Mouse (Mus musculus) hindbrain, postnatal 0 days (tissue): Measurements from ENCODE around the gene Arhgef10l. TPM values are rescaled to one million over a fixed set of nuclear protein-coding genes. Genes with fewer than 3 reads are reported as not detected.
A peak's percentile ranks its signal among the peaks of the same experiment; 100 is the strongest.

ENCODE experiments used
- ATAC-seq: fragments of 200-750 bp; cut with Nextera tagmentation; 2 replicates; pipeline ENCODE4 v1.8.0; 2017; ENCODE audit warnings: mild to moderate bottlenecking, moderate TSS enrichment, moderate library complexity
- DNase-seq: peaks from one replicate; pipeline ENCODE4 v3.0.0-alpha.2; 2015; ENCODE audit warnings: low spot score
- H3K27ac ChIP-seq: fragments of 300-500 bp; sonication (generic); 2 replicates; pipeline ENCODE4 v1.5.1; 2014; ENCODE audit warnings: mild to moderate bottlenecking
- H3K27me3 ChIP-seq: fragments of 300-500 bp; sonication (generic); 2 replicates; pipeline ENCODE4 v1.6.1; 2014; ENCODE audit warnings: low read length, mixed read lengths; ENCODE audit not compliant: insufficient read depth
- H3K36me3 ChIP-seq: fragments of 300-500 bp; sonication (generic); 2 replicates; pipeline ENCODE4 v1.6.1; 2014; ENCODE audit warnings: low read length, mixed read lengths; ENCODE audit not compliant: insufficient read depth
- H3K4me1 ChIP-seq: fragments of 300-500 bp; sonication (generic); 2 replicates; pipeline ENCODE4 v1.6.1; 2014; ENCODE audit warnings: antibody characterized with exemption, low read length, mixed read lengths; ENCODE audit not compliant: insufficient read depth
- H3K4me2 ChIP-seq: fragments of 300-500 bp; sonication (generic); 2 replicates; pipeline ENCODE4 v1.6.1; 2014; ENCODE audit warnings: low read depth, mild to moderate bottlenecking, low read length, moderate library complexity, mixed read lengths
- H3K4me3 ChIP-seq: fragments of 300-500 bp; sonication (generic); 2 replicates; pipeline ENCODE4 v1.5.1; 2014; ENCODE audit warnings: low read length
- H3K9ac ChIP-seq: fragments of 300-500 bp; sonication (generic); replicated peaks from 2 replicates; pipeline ENCODE4 v1.6.1; 2014; ENCODE audit warnings: mild to moderate bottlenecking, low read length, moderate library complexity, mixed read lengths
- H3K9me3 ChIP-seq: fragments of 300-500 bp; sonication (generic); 2 replicates; pipeline ENCODE4 v1.6.1; 2016; ENCODE audit warnings: low read length, mixed read lengths
- CTCF ChIP-seq: IDR thresholded peaks from 2 replicates; pipeline ENCODE4 v1.5.1; 2016; ENCODE audit warnings: antibody characterized with exemption, control low read depth, low read depth
- WGBS: fragments of 180-500 bp; shearing (Covaris S2); extraction: QIAGEN DNeasy Blood & Tissue Kit; methylation state at CpG from one replicate; pipeline ENCODE4 v1.1.7; 2014; 5-methylcytosine and 5-hydroxymethylcytosine counted together
- polyA plus RNA-seq: library from polyadenylated mRNA; unstranded; fragments of >200 nt; fragmentation: Nextera tagmentation; extraction: Ambion mirVana; gene quantifications from 2 replicates; pipeline ENCODE4 v1.2.1, GENCODE M21; 2015
- total RNA-seq: library from RNA; depleted of rRNA; stranded (reverse); fragments of >200 nt; gene quantifications from 2 replicates; pipeline ENCODE4 v1.2.3, GENCODE M21; 2014

Gene Arhgef10l
- total and polyA plus RNA-seq, 2 experiments from 2014 or later: 22.5 to 79.2 TPM

DNA sequence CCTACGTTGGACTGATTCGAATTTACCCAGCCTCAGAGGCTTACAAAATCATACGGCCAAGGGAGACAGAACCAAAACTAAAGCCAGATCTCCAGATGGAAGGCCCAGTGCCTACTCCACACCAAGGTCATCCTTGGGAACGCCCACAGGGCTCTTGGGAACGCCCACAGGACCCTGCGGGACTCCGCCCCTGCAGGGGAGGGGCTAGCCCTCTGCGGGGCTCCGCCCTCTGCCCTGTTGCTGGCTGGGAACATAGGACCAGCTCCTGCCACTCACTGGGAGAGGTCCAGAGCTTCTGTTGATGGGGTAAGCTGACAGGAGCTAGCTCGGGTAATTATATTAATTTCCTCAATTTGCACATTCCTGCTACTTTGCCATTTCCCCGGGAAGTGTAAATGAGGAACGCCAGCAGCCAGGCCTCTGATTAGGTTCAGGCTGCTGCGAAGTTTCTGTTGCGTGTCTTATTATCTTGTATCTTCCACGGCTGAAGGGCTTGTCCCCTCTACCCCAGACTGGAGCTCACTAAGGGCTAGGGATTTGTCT lies 158.6 kb downstream of the Arhgef10l start:
- H3K27ac ChIP-seq: no peak overlapping the region
- no peak overlapping the region for H3K9ac ChIP-seq
- H3K9me3 ChIP-seq: no peaks in the 10 kb centered on the region
- H3K4me1 ChIP-seq: no peaks in the 10 kb centered on the region; the same call in 1 of the 2 replicates
- WGBS: 43% methylated on average over 15 of the region's 15 CpGs
- no peak overlapping the region for H3K4me3 ChIP-seq
- 0 out of 2 replicates have a peak, but pooled peaks have one; percentile 32 for ATAC-seq
- H3K36me3 ChIP-seq: no peaks in the 10 kb centered on the region
- DNase-seq: no peak
- H3K4me2 ChIP-seq: no peak overlapping the region
- TF ChIP-seq CTCF: no peak
- H3K27me3 ChIP-seq: no peaks in the 10 kb centered on the region

DNA sequence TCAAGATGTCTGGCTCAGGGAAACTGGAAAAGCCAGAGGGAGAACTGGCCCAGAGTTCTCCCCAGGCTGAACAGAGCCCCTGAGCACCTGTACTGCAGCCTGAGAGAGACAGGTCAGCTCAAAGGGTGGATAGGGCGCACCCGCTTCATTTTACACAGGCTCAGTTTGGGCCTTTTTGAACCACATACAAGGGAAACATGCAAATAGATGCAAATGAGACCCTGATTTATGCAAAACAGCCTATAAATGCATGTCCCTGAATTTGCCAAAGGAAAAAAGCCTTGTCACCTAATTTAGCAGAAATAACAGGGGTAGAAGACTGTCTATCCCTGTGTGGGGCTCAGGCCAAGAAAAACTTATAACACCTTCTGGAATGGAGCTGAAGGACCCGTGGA lies 160.2 kb downstream of the Arhgef10l start:
- WGBS: 75% methylated on average over 3 of the region's 3 CpGs
- no peak overlapping the region for H3K4me2 ChIP-seq
- no peaks in the 10 kb centered on the region for H3K36me3 ChIP-seq
- H3K9ac ChIP-seq: no peak overlapping the region
- H3K4me3 ChIP-seq: no peak overlapping the region
- no peaks in the 10 kb centered on the region for H3K27me3 ChIP-seq
- DNase-seq (no peak), ATAC-seq (no peak)
- no peaks in the 10 kb centered on the region for H3K9me3 ChIP-seq
- H3K27ac ChIP-seq: no peak overlapping the region
- no peaks in the 10 kb centered on the region; the same call in 1 of the 2 replicates for H3K4me1 ChIP-seq
- no peak for TF ChIP-seq CTCF

DNA sequence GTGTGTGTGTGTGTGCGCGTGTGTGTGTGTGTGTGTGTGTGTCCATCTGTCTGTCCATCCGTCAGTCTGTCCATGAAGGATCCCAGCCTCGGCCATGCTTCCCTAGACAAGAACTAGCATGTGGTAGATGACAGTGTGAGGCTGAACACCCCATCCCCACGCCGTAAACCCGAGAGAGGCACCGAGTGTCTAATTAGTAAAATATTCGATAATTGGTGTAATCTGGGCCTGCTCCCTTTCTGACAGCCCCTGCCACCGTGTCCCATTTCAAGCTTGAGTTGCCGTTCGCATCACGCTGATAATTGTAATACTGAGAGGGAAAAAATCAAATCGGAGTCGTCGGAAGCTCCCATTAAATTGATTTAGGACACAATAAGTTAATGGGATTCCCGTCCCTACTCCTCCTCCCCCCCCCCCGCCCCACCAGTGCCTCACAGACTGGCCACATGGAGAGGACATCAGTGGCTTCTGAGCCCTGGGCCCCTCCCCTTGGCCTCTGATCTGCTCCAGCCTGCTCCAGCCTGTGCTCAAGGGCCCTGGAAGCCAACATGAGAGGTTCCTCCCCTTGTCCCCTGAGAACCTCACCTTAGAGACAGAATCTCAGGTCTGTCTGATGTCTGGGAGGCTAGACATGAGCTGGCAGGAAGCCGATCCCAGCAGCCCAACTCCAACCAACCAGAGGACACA lies 160.7 kb downstream of the Arhgef10l start:
- no peak overlapping the region for H3K27ac ChIP-seq
- H3K27me3 ChIP-seq: no peaks in the 10 kb centered on the region
- peak; percentile 51 for ATAC-seq
- no peaks in the 10 kb centered on the region for H3K36me3 ChIP-seq
- WGBS: 58% methylated on average over 18 of the region's 19 CpGs
- no peaks in the 10 kb centered on the region; the same call in 1 of the 2 replicates for H3K4me1 ChIP-seq
- no peak overlapping the region for H3K4me3 ChIP-seq
- H3K4me2 ChIP-seq: no peak overlapping the region
- H3K9me3 ChIP-seq: no peaks in the 10 kb centered on the region
- TF ChIP-seq CTCF: no peak
- H3K9ac ChIP-seq: no peak overlapping the region
- DNase-seq: no peak

DNA sequence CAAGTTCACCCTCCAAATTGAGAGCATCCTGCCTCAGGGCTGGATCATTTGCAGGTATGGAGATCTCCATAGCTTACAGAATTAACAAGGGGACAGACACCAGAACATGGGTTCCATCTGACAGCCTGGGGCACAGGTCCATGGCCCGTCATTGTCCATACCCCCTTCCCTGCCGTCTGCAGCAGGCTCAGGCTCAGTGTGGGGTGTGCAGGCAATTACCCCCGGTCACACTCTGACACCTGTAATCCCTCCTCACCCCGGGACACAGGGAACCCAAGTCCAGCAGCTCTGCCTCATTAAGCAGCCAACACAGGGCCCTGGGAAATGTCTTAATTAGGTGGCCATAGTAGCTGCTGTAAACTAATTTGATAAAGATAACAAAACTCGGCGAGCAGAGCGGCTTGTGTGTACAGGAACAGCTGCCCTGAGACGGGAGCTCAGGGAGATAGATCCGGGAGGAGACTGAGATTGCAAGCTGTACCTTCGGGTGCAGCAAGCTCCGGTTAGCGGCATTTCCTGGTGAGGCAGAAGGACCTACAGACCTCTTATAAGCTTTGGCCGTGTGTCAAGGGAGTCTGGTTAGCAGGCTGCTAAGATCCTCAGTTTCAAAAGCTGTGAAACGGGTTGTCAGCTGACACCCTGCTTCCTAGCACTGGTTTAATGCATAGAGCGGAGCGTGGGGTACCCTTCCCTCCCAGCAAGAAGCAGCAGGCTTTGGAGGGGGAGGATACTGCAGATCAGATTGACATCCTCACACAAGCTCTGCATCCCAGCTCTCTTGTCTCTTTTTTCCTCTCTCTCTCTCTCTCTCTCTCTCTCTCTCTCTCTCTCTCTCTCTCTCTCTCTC lies 161.5 kb downstream of the Arhgef10l start:
- TF ChIP-seq CTCF: no peak
- Histone ChIP-seq H3K4me1 (no peaks in the 10 kb centered on the region; the same call in 1 of the 2 replicates), H3K4me2 (no peak overlapping the region), H3K36me3 (no peaks in the 10 kb centered on the region), H3K4me3 (no peak overlapping the region), H3K9me3 (no peaks in the 10 kb centered on the region), H3K27me3 (no peaks in the 10 kb centered on the region), H3K9ac (no peak overlapping the region), H3K27ac (no peak overlapping the region)
- no peak for ATAC-seq
- WGBS: 29% methylated on average over 16 of the region's 16 CpGs
- DNase-seq: peak; percentile 38

DNA sequence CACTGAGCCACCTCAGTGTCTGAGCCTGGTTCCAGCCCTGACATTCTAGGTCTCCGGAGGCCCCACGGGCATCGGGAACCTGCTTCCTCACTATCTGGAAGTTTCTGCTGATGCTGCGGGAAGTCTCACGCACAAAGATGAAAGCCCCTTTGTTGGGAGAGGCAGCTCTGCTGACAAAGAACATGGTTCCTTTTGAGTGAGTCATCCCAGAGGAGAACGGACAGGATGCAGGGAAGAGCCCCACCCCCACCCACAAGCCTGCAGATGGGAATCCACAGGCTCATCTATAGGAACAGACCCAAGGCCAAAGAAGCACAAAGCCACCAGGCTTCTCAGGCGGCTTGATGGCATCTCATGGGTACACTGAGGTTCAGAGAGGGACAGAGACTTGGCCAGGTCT lies 165.0 kb downstream of the Arhgef10l start:
- WGBS: 52% methylated on average over 7 of the region's 7 CpGs

DNA sequence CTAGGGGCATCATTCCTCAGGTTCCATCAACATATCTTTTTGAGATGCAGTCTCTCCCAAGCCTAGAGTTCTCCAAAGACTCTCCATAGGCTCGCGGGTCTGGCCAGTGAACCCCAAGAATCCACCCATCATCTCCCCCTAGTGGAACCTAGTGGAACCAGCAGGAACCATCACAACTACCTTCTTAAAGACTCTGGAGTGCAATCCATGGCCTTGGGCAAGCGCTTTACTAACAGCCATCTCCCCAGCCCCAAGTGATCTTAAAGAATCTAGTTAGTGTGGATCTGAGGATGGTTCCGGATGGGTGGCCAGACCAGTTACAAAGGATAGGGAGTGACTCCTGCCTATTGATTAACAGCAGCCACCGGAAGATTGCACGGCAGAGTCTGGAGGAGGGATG lies 166.2 kb downstream of the Arhgef10l start:
- Histone ChIP-seq H3K36me3 (no peaks in the 10 kb centered on the region), H3K4me2 (no peak overlapping the region), H3K9ac (no peak overlapping the region), H3K4me1 (no peaks in the 10 kb centered on the region), H3K27me3 (no peaks in the 10 kb centered on the region), H3K4me3 (no peak overlapping the region), H3K9me3 (no peaks in the 10 kb centered on the region), H3K27ac (no peak overlapping the region)
- whole genome bisulfite sequencing: 77% methylated on average over 6 of the region's 6 CpGs
- ATAC-seq: no peak
- no peak for DNase-seq
- peak; percentile 39; the same call in 1 of the 2 replicates for TF ChIP-seq CTCF

More for the DNA sequence above, 165.0 kb downstream of the Arhgef10l start:
- Histone ChIP-seq H3K36me3 (no peaks in the 10 kb centered on the region), H3K4me2 (no peak overlapping the region), H3K27ac (no peak overlapping the region), H3K9ac (no peak overlapping the region), H3K4me1 (no peaks in the 10 kb centered on the region; the same call in 1 of the 2 replicates), H3K27me3 (no peaks in the 10 kb centered on the region), H3K9me3 (no peaks in the 10 kb centered on the region), H3K4me3 (no peak overlapping the region)
- DNase-seq (no peak), ATAC-seq (no peak)
- no peak for TF ChIP-seq CTCF
